Mouse (Mus musculus) cerebellum, adult 2 months (tissue): Measurements from ENCODE around the gene Pelp1. TPM values are rescaled to one million over a fixed set of nuclear protein-coding genes. Genes with fewer than 3 reads are reported as not detected.

Experiments used
- DNase-seq, 2 experiments: peaks; one replicate each; pipeline ENCODE4 v3.0.0; 2021
- H3K27ac ChIP-seq: fragments of 200-500 bp; 2 replicates; pipeline ENCODE4 v1.5.1; 2012; ENCODE audit warnings: low read length, control low read depth, inconsistent platforms; ENCODE audit not compliant: insufficient read depth
- H3K27me3 ChIP-seq: fragments of 200-500 bp; 2 replicates; pipeline ENCODE4 v1.6.1; 2012; ENCODE audit warnings: inconsistent platforms, mild to moderate bottlenecking, low read length, moderate library complexity; ENCODE audit not compliant: control insufficient read depth, insufficient read depth
- H3K4me1 ChIP-seq: fragments of 200-500 bp; 2 replicates; pipeline ENCODE4 v1.6.1; 2011; ENCODE audit warnings: low read length; ENCODE audit not compliant: control insufficient read depth, insufficient read depth
- H3K4me3 ChIP-seq: fragments of 200-500 bp; replicated peaks from 2 replicates; pipeline ENCODE3; 2011; ENCODE audit warnings: mild to moderate bottlenecking, low read depth, low read length, control low read depth; ENCODE audit not compliant: insufficient read depth
- CTCF ChIP-seq: fragments of 200-500 bp; IDR thresholded peaks from 2 replicates; pipeline ENCODE4 v1.5.1; 2011; ENCODE audit warnings: low read depth, mild to moderate bottlenecking, control low read depth, low read length, moderate library complexity, borderline replicate concordance; ENCODE audit not compliant: insufficient read depth
- POLR2A ChIP-seq: fragments of 200-500 bp; IDR thresholded peaks from 2 replicates; pipeline ENCODE4 v1.6.1; 2011; ENCODE audit warnings: low read length, control low read depth, borderline replicate concordance; ENCODE audit not compliant: insufficient read depth
- WGBS: fragments of 180-500 bp; shearing (Covaris S2); methylation state at CpG from one replicate; pipeline ENCODE4 v1.1.7; 2018; 5-methylcytosine and 5-hydroxymethylcytosine counted together
- polyA plus RNA-seq: library from polyadenylated mRNA; depleted of rRNA; stranded (reverse); fragments of >200 nt; gene quantifications from 2 replicates; pipeline ENCODE4 v1.2.3, GENCODE M21; 2012

The Pelp1 gene
- polyA plus RNA-seq, 1 experiment = 18.3 TPM

DNA sequence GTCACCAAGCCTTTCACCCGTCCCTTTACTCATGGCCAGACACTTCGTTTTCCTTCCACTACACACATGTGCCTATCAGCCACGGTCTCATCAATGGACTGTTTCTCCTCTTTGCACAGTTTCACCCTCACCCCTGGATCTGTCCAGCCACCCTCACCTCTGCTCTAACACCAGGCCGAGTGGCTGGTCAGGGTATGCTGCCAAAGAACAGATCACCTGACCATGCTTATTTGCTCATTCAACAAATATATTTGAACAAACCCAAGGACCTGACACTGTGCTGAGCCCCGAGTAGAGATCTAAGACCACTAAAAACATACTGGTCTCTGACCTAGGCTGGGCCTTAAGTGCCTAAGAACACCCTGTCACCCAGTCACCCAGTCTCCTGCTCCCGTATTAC is 34.8 kb upstream of the Pelp1 start:
- no peak for DNase-seq
- H3K27ac ChIP-seq = no peak overlapping the region
- no peaks in the 10 kb centered on the region for H3K27me3 ChIP-seq
- no peak overlapping the region for H3K4me3 ChIP-seq
- no peaks in the 10 kb centered on the region for H3K4me1 ChIP-seq
- WGBS = 76% methylated on average over 6 of the region's 6 CpGs
- no peak for TF ChIP-seq POLR2A
- TF ChIP-seq CTCF = no peak

DNA sequence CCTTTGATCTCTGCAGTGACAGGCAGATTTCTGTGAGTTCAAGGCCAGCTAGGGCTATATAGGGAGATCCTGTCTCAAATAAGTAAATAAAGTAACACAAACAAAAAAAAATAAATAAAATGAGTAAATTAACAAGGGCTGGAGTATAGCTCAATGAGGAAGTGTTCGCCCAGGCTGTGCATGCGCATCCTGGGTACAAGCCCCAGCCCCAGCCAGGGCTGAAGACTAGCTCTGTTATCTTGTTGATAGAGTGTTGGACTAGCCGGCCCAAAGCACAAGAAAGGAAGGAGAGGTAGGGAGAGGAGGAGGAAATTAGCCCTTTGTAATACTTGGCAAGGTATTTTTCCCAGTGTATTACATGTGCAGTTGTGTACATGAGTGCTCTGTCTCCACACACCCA is 34.1 kb upstream of the Pelp1 start:
- 79% methylated on average over 3 of the region's 3 CpGs for WGBS
- no peak for DNase-seq
- no peaks in the 10 kb centered on the region for H3K27me3 ChIP-seq
- TF ChIP-seq POLR2A (no peak), CTCF (no peak)
- H3K4me1 ChIP-seq = no peaks in the 10 kb centered on the region
- H3K4me3 ChIP-seq = no peak overlapping the region
- H3K27ac ChIP-seq = no peak overlapping the region

DNA sequence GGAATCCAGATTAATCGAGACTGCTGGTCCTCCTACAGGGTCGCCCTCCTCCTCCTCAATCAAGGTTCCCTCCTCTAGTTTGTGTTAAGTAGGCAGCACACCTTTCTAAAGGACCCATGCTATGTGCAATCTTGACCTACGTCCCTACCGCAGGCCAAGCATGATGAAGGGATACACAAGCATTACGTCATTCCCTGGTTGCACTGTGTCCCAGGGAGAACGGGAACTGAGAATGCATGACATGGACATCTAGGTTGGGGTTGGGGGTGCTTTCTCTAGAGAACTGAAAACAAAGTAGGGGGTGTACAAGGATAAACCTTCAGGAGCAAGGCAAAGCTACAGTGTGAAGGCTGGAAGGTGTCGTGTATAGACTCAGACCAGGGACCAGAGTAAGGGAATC is 32.1 kb upstream of the Pelp1 start:
- DNase-seq = no peak
- Histone ChIP-seq H3K27me3 (no peaks in the 10 kb centered on the region), H3K4me3 (no peak overlapping the region), H3K4me1 (no peaks in the 10 kb centered on the region), H3K27ac (no peak overlapping the region)
- 93% methylated on average over 7 of the region's 7 CpGs for WGBS
- TF ChIP-seq POLR2A = no peak
- no peak for TF ChIP-seq CTCF

DNA sequence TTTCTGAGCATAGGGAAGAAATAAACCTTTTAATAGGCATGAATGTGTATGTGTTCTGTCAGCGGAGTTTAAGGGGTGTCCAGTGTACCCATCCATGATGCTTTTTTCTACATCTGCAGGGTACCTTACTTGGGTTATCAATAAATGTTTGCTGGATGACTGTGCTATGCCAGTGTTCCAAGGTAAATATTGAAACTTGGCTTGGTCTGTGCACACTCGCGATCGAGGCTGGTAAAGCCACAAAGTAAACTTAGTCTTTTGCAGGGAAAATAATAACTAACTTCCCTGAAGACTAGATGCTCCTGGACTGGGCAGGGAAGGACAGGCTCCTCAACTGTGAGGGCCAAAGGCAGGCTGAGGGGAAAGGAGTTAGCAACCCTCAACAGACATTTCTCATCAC is 30.8 kb upstream of the Pelp1 start:
- TF ChIP-seq POLR2A (no peak), CTCF (no peak)

DNA sequence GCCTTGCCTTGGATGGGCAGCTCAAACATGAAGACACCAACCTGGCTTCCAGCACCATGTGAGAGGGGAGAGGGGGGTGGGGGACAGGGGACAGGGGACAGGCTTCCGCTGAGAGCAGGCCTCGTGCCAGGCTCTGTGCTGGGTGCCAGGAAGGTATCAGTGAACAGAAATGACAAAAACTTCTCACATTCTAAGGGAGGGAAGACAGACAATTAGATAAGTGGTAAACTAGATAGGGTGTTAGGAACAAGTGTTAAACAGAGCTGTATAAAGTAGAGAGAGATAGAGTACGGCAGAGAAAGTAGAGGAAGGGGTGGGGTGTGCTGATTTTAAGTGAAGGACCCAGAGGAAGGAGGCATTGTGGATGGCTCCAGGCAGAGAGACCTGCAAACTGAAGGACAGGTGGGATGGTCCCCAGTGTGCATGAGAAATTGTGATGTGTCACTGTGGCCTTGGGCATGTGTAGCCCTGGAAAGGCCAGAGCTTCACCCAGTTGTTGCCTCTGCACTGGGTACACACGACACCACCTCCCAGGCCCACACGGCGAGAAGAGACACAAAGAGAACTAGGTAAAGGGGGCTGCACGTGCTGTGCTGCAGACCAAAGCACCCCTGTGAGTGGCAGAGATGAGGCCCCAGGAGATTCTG is 29.0 kb upstream of the Pelp1 start:
- Histone ChIP-seq H3K4me3 (no peak overlapping the region), H3K4me1 (peaks cover under 1% of the 10 kb centered on the region), H3K27ac (no peak overlapping the region), H3K27me3 (no peaks in the 10 kb centered on the region)
- DNase-seq = no peak
- TF ChIP-seq POLR2A = no peak
- TF ChIP-seq CTCF = no peak
- 77% methylated on average over 7 of the region's 7 CpGs for WGBS

More for the DNA sequence above, 30.8 kb upstream of the Pelp1 start:
- 94% methylated on average over 4 of the region's 4 CpGs for WGBS
- no peaks in the 10 kb centered on the region for H3K4me1 ChIP-seq
- no peaks in the 10 kb centered on the region for H3K27me3 ChIP-seq
- no peak for DNase-seq
- H3K4me3 ChIP-seq = no peak overlapping the region
- H3K27ac ChIP-seq = no peak overlapping the region

DNA sequence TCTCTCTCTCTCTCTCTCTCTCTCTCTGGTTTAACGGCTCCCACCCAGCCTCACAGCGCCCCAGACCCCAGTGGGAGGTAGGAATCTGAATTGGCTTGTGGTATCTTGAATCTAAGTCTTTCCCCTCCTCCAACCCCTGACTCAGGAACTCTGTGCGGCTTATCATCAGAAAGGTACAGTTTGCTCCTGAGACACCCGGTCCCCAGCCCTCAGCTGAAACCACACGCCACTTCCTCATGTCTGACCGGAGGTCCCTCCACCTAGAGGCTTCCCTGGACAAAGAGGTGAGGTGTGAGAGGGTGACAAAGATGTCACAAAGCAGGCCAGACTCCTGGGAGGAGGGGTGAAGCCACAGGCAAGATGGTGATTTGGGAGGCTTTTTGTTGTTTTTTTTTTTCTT is 27.6 kb upstream of the Pelp1 start:
- WGBS = 90% methylated on average over 6 of the region's 6 CpGs
- Histone ChIP-seq H3K27ac (no peak overlapping the region), H3K4me3 (no peak overlapping the region), H3K4me1 (peaks cover 6% of the 10 kb centered on the region), H3K27me3 (no peaks in the 10 kb centered on the region)
- no peak for TF ChIP-seq CTCF
- TF ChIP-seq POLR2A = no peak
- DNase-seq = no peak

DNA sequence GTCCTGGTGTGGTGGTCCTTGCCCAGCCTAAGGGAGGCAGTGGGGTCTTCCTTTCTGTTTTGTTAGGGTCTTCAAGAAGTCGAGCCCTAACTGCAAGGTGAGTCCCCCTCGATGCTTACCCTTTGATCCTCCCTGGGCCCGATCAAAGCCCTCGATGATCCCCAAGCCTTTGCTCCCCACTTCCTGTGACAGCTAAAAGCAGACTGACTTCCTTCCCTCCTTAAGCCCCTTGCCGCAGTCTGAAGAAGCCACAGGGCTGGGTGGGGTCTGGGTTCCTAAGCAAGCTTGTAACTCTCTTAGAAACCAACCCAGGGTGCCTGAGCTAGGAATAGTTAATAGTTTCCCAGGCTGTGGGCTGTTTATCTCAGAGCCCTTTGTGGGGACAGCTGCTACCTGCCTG is 25.6 kb upstream of the Pelp1 start:
- Histone ChIP-seq H3K27ac (no peak overlapping the region), H3K4me1 (peaks cover 6% of the 10 kb centered on the region), H3K27me3 (no peaks in the 10 kb centered on the region), H3K4me3 (no peak overlapping the region)
- 80% methylated on average over 5 of the region's 5 CpGs for WGBS
- no peak for DNase-seq
- TF ChIP-seq POLR2A (no peak), CTCF (no peak)

DNA sequence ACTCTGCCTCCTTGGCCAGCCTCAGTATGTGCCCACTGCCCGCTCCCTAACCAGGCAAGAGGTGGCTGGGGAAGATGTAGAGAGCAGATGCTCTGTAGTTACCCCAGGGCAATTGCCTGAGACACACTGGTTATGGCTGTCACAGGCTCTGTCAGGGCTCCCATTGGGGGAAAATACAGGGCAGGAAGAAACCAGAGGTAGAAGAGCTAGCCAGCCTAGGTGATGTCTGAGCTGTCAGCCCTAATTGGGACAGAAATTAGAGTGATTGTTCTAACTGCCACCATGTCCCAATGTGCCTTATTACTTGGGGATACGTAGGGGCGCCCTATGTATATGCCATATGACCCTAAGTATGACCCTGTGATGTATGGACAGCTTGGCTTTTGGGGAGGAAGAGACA is 24.1 kb upstream of the Pelp1 start:
- no peak for DNase-seq
- Histone ChIP-seq H3K27ac (no peak overlapping the region), H3K27me3 (no peaks in the 10 kb centered on the region), H3K4me3 (no peak overlapping the region), H3K4me1 (peaks cover 6% of the 10 kb centered on the region)
- 93% methylated on average over 3 of the region's 3 CpGs for WGBS
- TF ChIP-seq CTCF (no peak), POLR2A (no peak)

DNA sequence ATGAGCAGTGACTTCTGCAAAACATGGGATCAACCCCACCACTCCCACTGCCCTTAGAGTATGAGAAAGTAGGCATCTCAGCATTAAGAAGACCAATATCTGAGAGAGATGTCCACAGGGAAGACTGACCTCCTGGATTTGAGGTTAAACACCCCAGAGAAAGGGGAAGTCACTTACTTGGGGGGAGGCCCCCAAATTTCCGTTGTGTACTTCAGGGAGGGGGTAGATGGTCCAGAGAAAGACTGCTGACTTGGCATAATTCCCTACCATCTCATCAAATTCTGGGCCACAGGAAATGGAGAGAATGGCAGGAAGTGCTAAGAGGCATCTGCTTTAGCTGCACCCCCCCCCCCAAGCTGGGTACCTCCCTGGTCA is 23.7 kb upstream of the Pelp1 start:
- whole genome bisulfite sequencing = 31% methylated on average over 1 of the region's 1 CpGs
- H3K27me3 ChIP-seq = no peaks in the 10 kb centered on the region
- TF ChIP-seq CTCF (no peak), POLR2A (no peak)
- H3K27ac ChIP-seq = no peak overlapping the region
- H3K4me3 ChIP-seq = peak overlapping the region; percentile 65
- H3K4me1 ChIP-seq = peaks cover 6% of the 10 kb centered on the region
- no peak for DNase-seq
